Mouse (Mus musculus): ENCODE measurements around the gene Socs3.

Socs3 gene

DNA sequence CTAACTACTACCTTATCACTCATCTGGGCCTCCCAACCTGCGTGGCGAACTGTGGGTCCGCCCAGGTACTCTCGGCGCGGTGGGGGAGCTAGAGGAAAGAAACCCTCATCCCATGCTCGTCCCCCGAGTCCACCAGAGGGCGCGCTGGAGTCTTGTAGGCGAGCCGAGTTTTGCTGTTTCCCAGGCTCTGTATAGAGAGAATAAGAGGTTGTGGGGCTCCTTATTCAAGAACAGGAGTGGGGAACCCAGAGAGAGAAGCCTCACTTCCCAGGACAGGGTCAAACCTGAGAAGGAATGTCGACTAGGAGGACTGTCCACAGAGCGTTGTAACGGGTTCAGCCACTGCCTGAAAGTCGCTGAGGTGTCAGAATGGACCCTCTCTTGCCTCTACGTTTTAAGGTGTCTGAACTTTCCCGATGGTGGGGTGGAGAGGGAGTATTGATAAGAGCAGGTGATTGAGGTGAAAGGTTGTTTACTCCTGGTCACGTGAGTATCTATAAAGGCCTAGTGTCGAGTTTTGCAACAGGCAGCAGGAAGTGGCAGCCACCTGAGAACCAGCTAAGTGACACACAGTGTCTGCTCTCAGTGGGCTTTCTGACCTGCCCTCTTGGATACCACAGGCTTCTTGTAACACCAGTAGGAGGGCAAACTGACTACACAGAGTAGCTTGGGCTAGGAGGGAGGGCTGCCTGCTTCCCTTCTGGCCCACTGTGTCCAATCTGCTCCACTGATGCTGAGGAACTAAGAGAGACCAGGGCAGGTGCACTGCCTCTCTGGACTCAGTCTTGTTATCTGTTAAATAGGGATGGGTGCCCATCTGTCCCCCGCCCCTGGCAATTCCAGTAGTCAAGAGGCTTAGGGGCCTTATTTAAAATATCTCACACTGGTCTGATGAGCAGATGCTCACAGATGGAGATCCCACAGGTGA lies at the start of gene Socs3:
Socs3 (minus strand) TSS at position 103 of the 928 bp plus-strand sequence.
- peak; percentile 92 for DNase-seq (ENCODE audit: low read depth, low spot score)

DNA sequence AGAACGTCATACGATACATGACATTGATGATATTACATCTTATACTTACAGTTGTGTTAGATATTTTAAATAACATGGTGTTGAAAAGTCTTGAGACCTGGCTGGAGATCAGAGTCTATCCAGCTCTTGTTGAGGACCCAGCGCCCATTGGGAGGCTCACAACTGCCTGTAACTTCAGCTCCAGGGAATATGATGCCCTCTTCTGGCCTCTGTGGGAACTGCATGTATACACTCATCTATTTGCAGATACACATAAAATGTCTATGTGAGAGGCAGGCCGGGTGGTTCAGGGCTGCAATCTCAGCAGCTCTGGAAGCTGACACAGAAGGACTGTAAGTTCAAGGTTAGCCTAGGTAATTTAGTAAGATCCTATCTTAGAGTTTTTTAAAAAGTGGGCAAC lies 48.5 kb upstream of the Socs3 start:
- DNase-seq (ENCODE audit: low read depth, low spot score): peak; percentile 87

DNA sequence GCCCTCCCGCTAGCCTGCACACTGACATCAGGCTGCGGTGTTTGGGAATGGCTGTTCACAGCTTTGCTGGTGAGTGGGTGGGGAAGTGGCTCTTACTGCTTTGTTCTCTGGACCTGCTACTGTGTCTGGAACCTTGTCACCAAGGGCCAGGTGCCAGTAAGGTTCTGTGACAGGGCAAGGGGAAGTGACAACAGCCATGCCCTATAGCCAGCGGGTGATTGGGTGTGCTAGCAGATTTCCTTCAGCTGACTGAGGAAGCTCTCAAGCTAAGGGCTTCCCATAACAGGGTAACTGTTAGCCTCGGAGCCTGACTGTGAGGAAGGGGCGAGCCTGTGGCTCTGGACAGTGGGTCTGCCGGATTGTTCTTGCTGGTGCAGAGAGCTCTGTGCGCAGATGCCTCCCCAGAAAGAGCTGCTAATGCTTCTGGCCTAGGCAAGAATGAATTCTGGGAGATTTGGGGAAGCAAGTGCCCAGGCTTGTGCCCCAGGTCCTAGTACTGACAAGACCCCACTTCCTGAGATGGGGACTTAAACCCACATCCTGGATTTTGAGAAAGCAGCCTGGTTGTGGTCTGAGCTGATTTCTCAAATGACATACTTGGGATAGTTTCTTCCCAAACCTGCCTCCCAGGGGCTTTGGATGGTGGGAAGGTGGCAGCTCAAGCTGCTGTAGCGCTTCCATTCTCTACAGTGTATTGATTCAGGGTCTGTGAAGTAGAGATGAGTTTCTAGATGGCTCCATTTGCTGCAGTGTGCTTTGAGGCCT lies 45.7 kb upstream of the Socs3 start:
- DNase-seq (ENCODE audit: low read depth, low spot score): no peak

DNA sequence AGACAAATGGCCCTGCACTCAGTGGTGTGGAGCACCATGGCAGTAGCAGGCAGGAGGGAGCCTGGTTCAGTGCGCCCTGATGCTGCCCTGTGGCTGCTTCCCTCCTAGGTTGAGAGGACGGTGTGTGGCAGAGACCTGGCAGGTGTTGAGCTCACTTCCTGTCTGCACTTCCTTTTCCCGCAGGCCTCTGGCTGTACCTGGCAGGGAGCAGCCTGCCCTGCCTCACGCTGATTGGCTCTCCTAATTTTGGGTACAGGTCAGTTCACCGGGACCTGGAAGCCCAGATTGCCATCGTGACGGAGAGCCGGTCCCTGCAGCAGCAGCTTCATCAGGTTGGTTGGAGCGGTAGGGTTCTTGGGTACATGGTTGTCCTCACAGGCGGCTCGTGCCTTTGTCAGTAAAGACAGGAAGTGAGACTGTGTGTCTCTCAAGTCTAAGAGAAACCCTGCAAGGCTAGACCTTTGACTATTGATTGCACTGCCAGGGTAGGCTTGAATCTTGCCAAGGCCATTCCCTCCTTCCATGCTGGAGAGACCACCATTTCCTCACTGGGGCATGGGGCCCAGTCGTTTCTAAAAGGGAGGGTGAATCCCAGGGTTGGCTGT lies 44.6 kb upstream of the Socs3 start:
- DNase-seq (ENCODE audit: low read depth, low spot score): no peak

DNA sequence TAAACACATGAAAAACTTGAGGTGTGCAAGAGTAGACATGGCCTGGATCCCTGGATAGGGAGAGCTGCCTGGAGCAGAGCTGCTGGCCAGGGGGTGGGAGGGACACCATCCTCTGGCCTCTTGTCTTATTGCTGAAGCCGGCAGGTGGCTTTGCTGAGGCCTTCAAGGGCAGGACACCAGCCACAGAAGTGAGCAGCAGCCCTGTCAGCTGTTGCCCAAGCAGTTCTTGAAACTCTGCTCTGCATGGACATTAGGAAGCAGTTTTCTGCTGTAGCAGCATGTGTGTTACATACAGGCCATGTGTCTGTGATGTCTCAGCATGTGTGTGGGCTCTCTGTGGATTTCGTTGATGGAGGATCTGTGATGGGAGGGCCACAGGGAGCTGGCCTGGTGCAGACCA lies 43.5 kb upstream of the Socs3 start:
- DNase-seq (ENCODE audit: low read depth, low spot score): no peak

DNA sequence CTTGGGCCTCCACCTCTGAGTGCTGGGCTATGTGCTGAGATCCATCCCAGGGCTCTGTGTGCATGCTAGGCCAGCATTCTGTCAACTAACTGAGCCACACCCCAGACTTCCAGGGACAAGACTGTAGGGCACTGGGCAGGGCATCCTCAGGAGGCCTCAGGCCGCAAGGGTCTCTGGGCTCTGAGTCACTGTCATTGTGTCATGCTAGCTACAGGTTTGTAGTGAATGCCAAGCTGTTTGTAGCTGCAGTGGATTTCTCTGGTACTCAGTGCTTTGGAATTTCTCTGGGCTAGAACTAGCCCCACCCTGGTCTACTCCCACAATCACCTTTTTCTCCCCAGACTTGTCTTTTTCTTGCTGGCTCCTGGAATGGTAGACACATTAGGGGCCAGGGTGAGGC lies 42.7 kb upstream of the Socs3 start:
- no peak for DNase-seq (ENCODE audit: low read depth, low spot score)

DNA sequence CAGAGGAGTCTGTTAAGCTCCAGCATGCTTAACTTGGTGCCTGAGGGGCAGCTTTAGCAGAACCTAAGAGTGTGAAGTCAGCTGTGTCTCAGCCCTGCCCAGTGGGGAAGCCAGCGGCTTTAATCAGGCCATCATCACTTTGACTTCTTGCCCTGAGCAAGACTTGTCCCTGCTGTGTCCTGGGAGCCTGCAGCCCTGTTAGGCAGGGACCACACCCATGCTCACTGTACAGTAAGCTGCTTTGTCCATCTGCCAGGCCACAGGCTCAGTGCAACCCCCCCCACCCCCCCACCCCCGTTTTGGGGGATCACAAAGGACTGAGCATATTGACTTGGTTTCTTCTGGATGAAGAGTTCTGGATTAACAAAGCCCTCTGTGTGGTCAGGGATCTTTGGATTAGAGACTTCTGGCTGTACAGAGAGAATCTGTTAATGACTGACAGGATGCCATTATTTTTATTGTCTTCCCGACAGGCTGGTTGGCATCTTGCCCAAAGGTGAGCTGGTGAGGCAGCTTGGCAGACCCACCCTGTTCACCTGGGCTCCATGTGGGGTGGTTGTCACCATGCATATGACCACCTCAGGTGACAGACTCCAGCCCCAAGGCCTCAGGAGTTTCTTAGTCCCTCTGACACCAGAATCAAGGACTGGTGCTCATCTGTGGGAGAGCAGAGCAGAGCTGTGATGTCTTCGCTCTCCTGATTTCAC lies 40.2 kb upstream of the Socs3 start:
- peak; percentile 48 for DNase-seq (ENCODE audit: low read depth, low spot score)

DNA sequence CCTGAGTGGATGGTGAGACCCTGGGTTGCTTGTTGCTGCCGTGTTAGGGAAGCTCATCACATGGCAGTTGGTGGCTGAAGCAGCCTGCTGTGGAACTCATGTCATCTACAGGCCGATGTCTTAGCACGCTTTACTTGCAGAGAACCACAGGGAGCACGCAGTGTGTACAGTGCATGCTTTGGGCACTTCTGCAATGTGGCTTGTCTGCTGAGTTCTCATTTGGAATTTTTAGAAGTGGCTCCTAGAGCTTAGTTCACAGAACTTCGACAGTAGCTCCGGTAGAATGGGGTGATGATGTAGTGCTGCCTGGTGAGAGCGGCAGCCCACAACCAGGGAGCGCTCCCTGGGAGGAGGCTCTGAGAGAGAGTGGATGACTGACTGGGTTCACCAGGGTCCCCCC lies 39.0 kb upstream of the Socs3 start:
- DNase-seq (ENCODE audit: low read depth, low spot score): no peak

DNA sequence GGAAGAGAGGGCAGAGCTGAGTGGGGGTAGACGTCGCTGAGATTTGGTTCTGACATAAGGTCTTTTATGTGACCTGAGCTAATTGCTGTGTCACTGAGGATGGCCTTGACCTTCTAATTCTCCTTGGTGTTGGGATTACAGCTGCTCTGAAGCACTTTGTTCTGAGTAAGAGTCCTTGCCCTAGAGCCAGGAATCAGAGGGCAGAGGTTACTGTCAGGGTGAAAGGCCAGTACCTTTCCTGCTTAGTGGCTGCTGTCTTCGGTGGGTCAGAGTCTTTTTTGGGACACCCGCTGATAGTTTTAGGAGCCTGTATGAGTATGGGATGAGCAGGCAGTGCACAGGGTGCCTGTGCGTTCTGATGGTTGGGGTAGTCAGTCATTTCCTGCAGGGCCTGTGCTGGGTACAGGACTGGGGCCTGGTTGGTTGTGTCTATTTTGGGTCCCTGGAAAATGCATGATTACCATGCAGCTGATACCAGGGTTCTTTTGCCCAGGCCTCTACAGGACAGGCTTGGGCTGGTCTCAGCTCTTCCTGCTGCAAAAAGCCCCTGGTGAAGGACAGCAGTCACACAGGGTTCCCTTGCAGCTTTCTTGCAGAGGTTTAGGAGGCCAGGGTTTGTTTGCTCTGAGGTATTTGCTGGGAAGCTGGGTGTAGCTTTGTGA lies 38.4 kb upstream of the Socs3 start:
- no peak for DNase-seq (ENCODE audit: low read depth, low spot score)

DNA sequence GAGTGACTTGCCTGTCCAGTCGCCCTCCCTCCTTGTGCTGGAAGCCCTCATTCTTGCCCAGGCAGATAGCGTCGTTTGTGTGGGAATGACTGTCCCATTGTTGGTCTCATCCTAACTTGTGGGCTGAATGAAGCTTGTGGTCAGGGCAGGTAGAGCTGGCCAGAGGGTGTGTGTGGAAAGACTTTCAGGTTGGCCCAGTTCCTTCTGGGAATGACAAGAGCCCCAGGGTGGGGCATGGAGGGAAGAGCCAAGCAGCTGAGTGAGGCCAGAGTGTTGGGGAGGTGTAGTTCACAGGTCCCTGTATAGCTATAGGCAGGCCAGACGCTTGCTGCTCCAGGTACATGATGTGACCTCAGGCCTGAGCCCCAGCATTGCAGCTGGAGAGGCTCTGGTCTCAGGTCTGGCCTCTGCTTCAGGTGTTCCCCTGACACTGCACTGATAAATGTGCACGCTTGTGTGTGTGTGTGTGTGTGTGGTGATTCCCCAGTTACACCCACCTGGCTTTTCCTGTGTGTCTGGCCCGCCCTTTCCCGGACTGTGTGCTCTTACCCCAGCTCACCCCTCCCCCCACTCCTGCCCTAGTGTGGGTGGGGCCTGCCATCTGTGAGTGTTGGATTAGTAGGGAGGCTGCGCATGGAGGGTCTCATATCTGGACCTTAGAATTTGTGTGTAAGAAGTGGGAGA lies 37.8 kb upstream of the Socs3 start:
- DNase-seq (ENCODE audit: low read depth, low spot score): peak; percentile 93

DNA sequence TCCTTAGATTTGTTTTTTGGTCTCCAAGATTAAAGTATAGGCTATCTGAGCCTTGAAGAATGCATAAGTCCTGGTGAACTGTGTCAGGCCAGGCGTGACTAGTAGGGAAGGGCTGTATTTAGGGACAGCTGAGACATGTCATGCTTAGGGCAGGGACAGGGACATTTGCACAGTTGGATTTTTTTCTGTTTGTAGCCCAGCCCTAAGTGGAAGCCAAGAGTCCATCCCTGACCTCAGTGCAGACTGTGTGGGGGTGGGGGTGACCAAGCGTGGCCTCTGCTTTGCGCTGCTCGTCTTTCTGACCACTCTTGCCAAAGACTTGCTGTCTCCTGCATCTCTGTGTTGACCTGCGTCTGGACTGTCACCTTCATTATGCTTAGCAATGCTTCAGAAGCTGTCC lies 34.4 kb upstream of the Socs3 start:
- DNase-seq (ENCODE audit: low read depth, low spot score): no peak

DNA sequence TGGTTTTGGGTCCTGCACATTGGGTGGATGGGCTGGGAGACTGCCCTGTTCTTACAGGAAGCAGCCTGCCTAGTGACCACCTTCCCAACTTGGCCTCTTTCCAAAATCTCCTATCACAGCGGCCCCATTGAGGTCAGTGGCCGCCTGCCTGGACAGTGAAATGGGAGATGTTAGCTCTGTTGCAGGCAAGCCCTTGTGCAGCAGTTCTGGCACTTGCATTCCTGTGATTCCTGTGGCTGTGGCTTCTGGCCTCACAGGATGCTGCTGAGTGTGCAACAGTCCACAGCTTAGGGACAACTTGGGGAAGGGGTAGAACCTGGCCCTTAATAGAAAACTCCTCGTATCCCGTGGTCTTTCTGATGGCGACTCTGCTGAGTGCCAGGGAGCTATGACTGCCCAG lies 33.9 kb upstream of the Socs3 start:
- no peak for DNase-seq (ENCODE audit: low read depth, low spot score)

DNA sequence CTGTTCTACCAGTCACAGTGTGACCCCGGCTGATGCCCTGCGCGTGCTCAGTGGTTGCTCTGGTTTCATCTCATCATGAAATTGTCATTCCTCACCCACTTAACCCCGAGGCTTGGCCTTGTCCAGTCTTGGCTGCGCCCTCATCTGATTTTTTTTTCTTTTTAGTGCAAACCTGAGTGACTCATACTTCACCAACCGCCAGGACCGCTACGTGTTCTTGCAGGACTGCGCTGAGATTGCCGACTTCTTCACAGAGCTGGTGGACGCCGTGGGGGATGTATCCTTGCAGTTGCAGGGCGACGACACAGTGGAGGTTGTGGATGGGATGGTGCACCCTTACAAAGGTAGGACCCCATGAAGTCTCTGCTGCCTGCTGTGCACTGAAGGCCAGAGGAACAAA lies 33.3 kb upstream of the Socs3 start:
- DNase-seq (ENCODE audit: low read depth, low spot score): no peak

DNA sequence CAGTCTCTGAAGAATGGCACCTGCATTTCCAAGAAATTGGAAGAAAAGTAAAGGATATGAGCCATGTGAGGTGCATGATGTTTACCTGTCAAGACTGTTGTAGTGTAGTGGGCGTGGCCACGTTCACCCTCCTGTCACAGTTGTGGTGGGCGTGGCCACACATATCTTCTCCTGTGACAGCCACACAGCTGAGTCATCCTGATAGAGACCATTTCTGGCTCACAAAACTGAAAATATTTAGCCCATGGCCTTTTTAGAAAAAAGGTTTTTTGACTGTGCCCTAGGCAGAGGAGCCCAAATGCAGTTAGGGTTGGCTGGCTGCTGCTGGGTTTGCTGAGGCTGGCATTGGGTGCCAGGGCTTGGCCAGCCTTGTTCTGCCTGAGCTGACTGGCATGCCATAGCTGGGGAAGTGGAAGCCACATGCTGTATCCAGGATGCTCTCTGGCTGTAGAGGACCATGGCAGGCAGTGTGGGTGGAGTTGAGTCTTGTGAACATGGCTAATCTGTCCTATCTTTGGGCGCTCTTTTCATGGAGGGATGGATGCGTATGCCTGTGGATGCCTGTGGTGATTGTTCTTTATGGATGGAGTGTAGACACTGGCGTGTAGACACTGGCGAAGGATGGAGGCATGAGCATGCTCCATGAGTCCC lies 30.8 kb upstream of the Socs3 start:
- no peak for DNase-seq (ENCODE audit: low read depth, low spot score)

DNA sequence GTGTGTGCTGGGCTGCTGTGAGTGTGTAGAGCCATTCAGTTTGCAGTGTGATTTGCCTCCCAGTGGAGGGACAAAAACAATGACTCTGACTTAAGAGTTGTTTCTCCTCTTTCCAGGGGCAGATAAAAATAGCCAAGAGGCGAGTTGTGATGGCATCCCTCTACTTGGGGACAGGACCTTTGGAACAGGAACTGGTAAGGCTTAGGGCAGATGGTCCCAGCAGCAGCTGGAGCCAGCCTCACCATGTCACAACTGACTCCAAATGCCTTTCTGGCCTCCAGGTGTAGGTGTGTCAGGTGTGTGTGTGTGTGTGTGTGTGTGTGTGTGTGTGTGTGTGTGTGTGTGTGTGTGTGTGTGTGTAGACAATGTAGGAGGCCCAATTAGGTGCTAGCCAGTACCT lies 30.2 kb upstream of the Socs3 start:
- DNase-seq (ENCODE audit: low read depth, low spot score): no peak

DNA sequence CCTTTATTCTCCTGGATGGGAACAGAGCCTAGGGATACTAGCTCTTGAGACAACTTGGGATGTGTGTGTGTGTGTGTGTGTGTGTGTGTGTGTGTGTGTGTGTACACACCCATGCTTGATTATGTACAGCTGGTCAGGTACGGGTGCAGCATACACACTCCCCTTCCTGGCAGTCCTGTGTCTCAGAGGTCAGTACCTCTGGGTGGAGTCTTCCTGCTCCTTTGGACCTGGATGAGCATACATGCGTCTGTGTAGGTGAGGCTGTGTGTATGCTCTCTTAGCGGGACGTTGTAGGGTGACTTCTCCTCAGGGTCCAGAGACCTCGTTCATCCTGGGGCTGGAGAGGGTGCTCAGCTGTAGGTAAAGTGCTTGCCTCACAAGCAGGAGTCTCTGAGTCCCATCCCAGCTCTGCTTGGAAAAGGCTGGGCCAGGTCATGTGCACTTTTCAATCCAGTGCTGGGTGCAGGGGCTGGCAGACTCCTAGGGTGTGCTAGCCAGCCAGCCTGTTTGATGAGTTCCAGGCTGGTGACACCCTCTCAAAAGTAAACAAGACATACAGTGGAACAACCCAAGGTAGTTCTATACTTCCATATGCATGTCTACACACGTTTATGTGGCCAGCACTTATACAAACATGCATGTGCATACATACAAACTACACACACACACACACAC lies 29.6 kb upstream of the Socs3 start:
- no peak for DNase-seq (ENCODE audit: low read depth, low spot score)

DNA sequence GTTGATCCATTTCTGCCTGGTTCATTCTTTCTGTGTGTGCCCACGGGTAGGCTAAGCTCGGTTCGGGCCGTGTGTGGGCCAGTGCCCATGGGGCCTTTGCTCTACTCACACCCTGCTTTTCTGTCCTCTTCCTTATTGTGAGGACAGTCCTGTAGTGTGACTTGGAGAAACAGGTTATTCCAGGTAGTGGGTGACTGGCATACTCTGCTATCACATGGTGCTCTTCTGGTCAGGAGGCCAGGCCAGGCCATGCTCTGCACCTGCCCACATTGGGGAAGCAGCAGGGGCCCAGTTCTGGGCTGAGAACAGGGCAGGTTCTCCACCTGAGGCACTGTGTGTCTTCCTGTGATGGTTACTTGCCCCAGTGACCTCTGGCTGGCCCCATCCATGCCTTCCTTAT lies 28.5 kb upstream of the Socs3 start:
- DNase-seq (ENCODE audit: low read depth, low spot score): no peak

DNA sequence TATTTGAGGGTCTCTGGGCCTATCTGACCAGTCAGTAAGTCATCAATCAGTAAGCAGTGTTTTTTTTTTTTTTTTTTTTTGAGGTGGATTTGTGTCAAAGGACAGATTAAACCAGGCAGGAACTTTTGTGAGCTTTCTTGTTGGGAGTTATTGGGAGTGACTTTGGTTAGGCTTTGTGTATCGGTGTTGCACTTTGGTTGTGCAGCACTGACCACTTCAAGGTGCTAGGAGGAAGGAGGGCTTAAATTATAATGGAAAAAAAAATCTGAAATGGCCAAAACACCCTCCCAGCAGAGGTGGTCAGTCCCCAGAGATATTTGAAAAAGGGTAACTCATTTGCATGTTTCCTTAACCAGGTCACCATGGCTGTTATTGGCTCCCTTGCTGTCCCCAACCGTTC lies 27.2 kb upstream of the Socs3 start:
- DNase-seq (ENCODE audit: low read depth, low spot score): no peak

DNA sequence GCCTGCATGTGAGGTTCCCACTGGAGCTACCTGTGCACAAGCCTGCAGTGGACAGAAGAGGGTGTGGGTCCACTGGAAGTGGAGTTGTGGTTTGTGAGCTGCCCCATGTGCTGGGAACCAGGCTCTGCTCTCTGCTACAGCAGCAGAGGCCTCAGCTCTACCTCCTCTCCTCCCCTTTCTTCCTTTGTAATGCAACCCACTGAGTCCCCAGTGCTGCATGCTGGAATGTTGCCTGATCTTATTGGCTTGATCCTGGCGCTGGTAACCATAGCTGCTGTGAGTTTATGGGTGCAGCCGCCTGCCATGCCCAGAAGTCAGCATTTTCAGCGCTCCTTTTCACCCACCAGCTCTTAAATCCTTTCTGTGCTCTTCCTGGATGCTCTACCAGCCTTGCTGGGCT lies 26.2 kb upstream of the Socs3 start:
- DNase-seq (ENCODE audit: low read depth, low spot score): peak; percentile 74

DNA sequence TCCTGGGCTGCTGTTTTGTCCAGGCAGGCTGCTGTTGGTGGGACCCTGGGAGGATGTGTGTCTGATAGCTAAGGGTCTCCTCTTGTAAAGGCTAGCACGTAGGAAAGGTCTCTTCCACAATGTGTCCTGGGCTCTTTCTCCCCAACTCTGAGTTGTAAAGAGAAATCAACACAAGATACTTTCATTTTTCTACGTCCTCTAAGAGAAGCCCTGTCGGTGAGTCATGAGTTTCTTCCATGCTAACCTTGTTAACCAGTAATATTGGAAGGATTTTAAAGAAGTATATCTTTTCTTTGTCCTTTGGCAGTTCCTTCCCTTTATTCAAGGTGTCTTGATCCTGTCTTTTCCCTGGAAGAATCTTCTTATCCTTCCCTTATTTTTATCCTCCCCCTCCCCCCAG lies 25.8 kb upstream of the Socs3 start:
- no peak for DNase-seq (ENCODE audit: low read depth, low spot score)
